Mouse (Mus musculus) liver, embryonic 14.5 days (tissue): ENCODE measurements around the gene Arhgap9.

Experiments used
- CTCF ChIP-seq: IDR thresholded peaks from 2 replicates; pipeline ENCODE4 v1.5.1; 2016; ENCODE audit warnings: antibody characterized with exemption, low read depth, control low read depth
- EP300 ChIP-seq: IDR thresholded peaks from 2 replicates; pipeline ENCODE4 v1.6.1; 2016; ENCODE audit warnings: antibody characterized with exemption, low read depth

- no peak for TF ChIP-seq CTCF
- TF ChIP-seq EP300: no peak
These were observed 33.8 kb upstream of the Arhgap9 start for GRCm38 (mm10) chr10:127287936-127288293.
